Mouse (Mus musculus) thymus, adult 2 months (tissue): ENCODE results near the gene Gkn3.

Source experiments
- CTCF ChIP-seq: fragments of 200-500 bp; IDR thresholded peaks from 2 replicates; pipeline ENCODE4 v1.5.1; 2012; ENCODE audit warnings: mild to moderate bottlenecking, control low read depth, low read length, moderate library complexity, borderline replicate concordance; ENCODE audit not compliant: control insufficient read depth, poor library complexity, insufficient read depth; ENCODE audit errors: extremely low read depth
- POLR2A ChIP-seq: fragments of 200-500 bp; IDR thresholded peaks from 2 replicates; pipeline ENCODE4 v1.6.1; 2012; ENCODE audit warnings: mild to moderate bottlenecking, low read length, control low read depth, moderate library complexity; ENCODE audit not compliant: control insufficient read depth, poor library complexity, insufficient read depth; ENCODE audit errors: extremely low read depth

DNA sequence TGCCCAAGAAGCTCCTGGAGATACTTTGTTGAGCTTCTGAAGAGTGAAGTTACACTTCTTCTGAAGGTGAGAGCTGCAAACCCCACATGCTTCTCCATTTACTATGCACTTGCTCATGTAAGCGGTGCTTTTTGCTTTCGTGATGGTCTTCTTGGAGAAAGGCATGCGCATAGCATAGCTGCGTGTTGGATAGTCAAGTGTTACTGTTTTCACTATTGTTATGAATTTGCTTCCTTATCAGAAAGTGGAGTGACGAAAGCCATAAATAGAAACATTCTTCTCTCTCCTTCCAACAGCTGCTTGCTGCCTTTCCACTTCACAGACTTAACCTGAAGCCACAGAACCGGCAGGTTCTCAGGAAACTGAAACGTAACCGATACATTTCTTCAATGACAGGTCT lies 48.0 kb upstream of the Gkn3 start:
- TF ChIP-seq CTCF (no peak), POLR2A (no peak)
